Mouse (Mus musculus): ENCODE measurements around the gene Olfm4.

Gene Olfm4

DNA sequence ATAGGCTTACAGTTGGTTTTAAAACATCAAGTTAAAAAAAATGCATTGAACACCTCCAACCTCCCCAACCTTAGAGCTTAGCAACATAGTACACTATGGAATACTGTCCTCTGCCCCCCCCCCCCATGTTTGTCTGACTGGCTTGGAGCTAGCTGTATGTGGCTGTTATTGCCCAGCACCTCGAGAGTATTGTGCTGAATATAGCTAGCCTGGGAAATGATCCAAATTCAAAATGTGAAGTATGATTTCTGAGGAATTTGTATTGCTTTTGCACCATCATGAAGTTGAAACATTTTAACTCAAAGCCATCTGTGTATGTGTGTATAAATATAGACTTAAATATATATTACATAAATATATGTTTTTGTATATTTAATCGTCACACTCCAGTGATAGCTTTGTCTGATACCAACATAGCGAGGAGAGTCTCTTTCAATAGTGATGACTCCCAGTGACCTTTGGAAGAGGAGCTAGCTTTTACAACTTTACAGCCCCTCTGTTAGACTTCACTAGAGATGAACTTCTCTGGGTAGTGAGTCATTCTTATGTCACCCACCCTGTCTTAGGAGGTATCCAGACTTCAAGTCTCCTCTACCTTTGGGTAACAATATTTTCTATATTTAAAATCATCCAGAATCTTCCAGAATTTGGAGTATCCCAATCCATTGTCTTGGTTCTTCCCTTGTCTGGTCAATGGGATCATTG, 45.6 kb downstream of the Olfm4 start:
- no peak for DNase-seq (ENCODE audit: low read depth)

DNA sequence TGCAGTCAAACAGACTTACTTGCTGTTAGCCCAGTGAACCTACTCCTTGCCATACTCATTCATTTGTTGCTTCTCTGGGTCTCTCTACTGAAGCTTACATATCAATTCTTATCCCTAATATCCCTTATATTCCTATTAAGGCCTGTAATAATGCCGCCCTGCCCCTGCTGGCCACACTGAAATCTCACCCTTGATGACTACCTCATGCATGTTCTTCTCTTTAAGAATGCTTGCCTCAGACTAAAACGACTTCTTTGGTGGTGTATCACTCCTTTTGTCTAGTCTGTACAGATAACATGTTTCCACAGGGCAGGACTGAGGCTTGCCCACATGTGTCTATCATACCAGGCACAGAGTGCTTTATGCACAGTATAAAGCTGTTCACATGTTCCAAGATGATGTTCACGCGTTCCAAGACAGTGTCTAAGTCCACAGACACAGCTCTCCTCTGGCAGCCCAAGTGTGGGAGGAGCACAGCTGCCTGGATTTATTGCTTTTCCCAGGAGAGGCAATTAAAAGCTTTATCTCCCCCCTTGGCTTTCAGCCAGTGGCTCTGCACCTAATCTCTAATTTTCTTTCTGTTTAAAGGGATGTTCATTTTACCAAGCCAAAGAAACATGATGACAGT, 55.9 kb downstream of the Olfm4 start:
- DNase-seq (ENCODE audit: low read depth), result no peak

DNA sequence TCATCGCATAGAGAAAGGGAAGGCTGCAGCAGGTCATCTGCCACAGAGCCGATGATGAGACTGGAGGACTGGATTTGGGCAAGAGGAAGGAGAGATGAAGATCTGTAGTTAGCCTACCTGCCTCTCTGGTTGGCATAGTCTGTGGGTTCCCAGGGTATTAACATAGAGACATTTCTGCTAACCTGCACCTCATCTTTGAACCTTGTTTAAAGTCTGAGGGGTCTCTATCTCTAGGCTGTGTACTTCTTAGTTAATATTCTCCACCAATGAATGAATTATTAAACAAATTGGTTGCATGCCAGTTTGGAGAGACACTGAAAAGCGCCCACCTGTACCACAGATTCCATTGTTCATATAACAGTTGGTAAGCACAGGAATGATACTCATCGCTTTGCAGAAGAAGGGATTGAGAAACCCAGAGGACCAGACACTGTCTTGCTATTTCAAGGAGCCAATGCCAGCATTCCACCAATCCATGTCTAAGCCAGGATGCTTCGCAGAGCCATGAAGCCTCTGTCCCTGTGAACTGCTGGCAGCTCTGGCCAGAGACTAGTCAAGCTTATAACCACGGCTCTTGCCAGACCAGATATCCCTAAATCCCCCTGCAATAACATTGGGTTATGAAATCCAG, 62.3 kb downstream of the Olfm4 start:
- no peak for DNase-seq (ENCODE audit: low read depth)

DNA sequence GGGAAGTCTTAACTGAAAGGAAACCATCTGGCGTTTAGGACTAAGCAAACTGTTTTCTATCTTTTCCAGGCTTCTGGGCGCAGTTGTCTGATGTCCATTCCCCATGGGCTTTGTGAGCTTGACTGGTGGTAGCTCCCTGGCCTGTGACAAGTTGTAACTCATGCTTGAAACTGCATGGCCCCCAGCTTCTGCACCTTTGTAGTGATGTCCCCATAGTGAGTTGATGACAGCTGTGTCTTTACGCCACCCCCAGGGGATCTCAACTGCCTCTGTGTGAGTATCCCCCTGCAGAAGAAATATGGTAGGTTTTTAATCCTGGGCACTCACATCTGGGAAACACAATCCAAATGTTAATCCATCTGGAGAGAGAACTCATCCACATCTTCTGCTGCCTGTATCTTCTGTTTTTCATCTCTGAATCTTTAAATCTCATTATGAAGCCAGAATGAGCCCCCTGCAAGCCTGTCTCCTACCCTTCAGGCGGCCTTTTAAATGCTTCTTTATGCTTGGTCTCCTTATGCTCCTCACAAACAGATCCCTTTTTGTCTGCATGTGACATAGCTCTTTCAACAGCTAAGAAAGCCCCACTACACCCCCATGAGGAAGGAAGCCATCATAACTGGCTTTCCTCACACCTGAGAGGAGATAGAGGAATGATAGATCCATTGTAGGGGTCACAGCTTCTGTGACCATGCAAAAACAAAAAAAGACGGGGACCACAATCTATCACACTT, 63.7 kb downstream of the Olfm4 start:
- no peak for DNase-seq (ENCODE audit: low read depth)

DNA sequence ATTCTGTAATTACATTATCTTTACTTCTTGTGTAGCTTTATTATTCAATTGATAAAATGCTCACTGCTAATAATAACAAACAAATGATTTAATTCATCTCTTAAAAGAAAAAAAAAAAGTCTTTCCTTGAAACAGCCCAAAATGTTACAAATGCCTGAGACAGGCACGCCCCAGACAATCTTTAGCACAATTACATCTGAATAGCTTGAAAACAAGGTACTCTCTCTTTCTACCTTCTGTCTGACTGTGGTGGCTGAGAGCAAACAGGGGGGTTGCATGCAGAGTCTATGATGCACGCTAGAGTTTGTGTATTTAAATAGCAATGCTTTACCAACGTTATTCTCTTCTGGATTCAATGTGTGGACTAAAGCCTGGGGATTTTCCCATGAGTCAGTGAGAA, 71.8 kb downstream of the Olfm4 start:
- no peak for DNase-seq (ENCODE audit: low read depth)

DNA sequence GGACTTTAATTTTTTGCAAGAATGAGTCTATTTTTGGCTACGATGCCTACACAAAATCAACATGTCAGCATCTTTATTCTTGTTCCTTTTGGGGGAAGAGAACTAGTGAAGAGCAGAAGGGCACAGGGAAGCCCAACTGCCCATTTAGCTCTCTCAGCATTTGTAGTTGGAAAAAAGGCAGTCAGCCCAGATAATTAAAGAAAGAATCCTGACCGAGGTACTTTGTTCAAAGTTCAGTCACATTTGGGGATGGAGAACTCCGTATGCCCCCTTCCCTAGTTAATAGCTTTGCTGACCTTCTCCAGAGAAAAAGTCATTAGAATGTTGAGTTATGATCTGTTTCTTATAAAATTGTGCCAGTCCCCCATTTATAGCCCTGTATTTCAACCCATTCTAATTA, 77.8 kb downstream of the Olfm4 start:
- no peak for DNase-seq (ENCODE audit: low read depth)

DNA sequence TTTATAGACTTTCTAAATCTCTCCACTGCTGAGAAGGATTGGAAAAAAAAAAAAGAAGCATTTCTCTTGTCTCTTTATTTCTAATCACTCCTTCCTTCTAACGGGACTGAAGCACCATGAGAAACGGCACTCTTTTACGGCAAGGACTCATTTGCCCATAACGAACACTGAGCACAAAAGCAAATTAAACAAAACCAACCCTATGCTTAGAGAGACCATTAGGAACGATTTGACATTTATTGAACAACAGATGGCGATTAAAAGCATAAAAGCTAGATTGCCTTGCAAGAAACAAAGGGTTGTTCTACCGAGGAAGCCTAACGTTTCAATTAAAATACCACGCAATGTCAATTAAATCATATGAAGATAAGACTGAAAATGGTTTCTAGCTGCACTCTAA, 79.0 kb downstream of the Olfm4 start:
- no peak for DNase-seq (ENCODE audit: low read depth)

DNA sequence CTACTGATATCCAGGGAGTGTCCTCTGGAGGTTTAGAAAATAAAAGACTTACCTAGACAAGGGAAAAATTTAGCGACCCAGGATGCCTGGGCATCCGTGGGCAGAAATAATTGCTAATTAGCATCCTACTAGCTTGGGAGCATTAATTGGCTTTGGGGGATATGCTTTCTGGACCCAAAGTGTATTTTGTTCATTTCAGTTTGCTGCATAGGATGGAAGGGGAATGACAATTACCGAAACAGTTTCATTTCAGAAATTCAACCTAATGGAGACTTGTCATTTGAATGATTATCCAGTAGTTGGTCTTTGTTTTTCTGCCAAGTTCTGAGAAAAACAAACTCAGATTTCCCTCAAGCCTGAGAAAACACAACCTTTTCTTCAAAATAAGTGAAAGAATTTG, 86.7 kb downstream of the Olfm4 start:
- no peak for DNase-seq (ENCODE audit: low read depth)

All from c-Kit-positive CD71-negative TER-119-negative erythroid progenitor cells, embryonic 14.5 days (primary cell).